Mouse (Mus musculus): ENCODE measurements around the gene Ube2e1. TPM values are rescaled to one million over a fixed set of nuclear protein-coding genes. Genes with fewer than 3 reads are reported as not detected.
A peak's percentile ranks its signal among the peaks of the same experiment; 100 is the strongest.

Ube2e1 gene
- 200 and 213 TPM in 2 replicates for polyA plus RNA-seq (2015; fragmentation: Nextera tagmentation; extraction: Ambion mirVana)

- peaks cover 34% of the 10 kb centered on the region for H3K4me1 ChIP-seq
- H3K27me3 ChIP-seq (replicated peaks), result no peaks in the 10 kb centered on the region
- WGBS, result under 1% methylated on average over 32 of the region's 39 CpGs
- peak within 1 kb of the TSS; percentile 73 for H3K4me2 ChIP-seq
- peak; percentile 93 for ATAC-seq (ENCODE audit: low FRiP score)
- H3K27ac ChIP-seq (replicated peaks), result peak within 1 kb of the TSS; percentile 84
- no peaks in the 10 kb centered on the region for H3K9me3 ChIP-seq (replicated peaks)
- H3K9ac ChIP-seq (replicated peaks), result peak within 1 kb of the TSS; percentile 94
- H3K36me3 ChIP-seq, result 0 out of 2 replicates have a peak, but pooled peaks cover 2% of the 10 kb centered on the region
- H3K4me3 ChIP-seq (replicated peaks), result peak within 1 kb of the TSS; percentile 79
These were observed at the start of gene Ube2e1 for GRCm38 (mm10) chr14:18331693-18332131. TSS of gene Ube2e1 (minus strand) at chr14:18331859.

- no peak overlapping the region for H3K4me3 ChIP-seq (replicated peaks)
- H3K27ac ChIP-seq (replicated peaks), result no peak overlapping the region
- H3K4me2 ChIP-seq, result no peak overlapping the region
- no peaks in the 10 kb centered on the region for H3K4me1 ChIP-seq
- no peaks in the 10 kb centered on the region for H3K27me3 ChIP-seq (replicated peaks)
- no peaks in the 10 kb centered on the region for H3K9me3 ChIP-seq (replicated peaks)
- H3K9ac ChIP-seq (replicated peaks), result no peak overlapping the region
- no peaks in the 10 kb centered on the region for H3K36me3 ChIP-seq
- 79% methylated on average over 5 of the region's 5 CpGs for WGBS
- no peak for ATAC-seq (ENCODE audit: low FRiP score)
These were observed 48.2 kb upstream of the Ube2e1 start for GRCm38 (mm10) chr14:18379841-18380240.

- H3K9me3 ChIP-seq (replicated peaks), result no peaks in the 10 kb centered on the region
- H3K4me1 ChIP-seq, result peaks cover 13% of the 10 kb centered on the region; the same call in 1 of the 2 replicates
- no peak overlapping the region for H3K27ac ChIP-seq (replicated peaks)
- H3K4me3 ChIP-seq (replicated peaks), result no peak overlapping the region
- 63% methylated on average over 8 of the region's 8 CpGs for WGBS
- no peaks in the 10 kb centered on the region for H3K27me3 ChIP-seq (replicated peaks)
- H3K9ac ChIP-seq (replicated peaks), result no peak overlapping the region
- no peak overlapping the region for H3K4me2 ChIP-seq
- peak; percentile 62 for ATAC-seq (ENCODE audit: low FRiP score)
- no peaks in the 10 kb centered on the region for H3K36me3 ChIP-seq
These were observed 46.4 kb upstream of the Ube2e1 start for GRCm38 (mm10) chr14:18377944-18378575.

- Histone ChIP-seq H3K4me2 (no peak overlapping the region), H3K9me3 (replicated peaks) (no peaks in the 10 kb centered on the region), H3K4me1 (peaks cover 14% of the 10 kb centered on the region; the same call in 1 of the 2 replicates), H3K4me3 (replicated peaks) (no peak overlapping the region), H3K9ac (replicated peaks) (no peak overlapping the region), H3K27ac (replicated peaks) (no peak overlapping the region), H3K36me3 (no peaks in the 10 kb centered on the region), H3K27me3 (replicated peaks) (no peaks in the 10 kb centered on the region)
- no peak for ATAC-seq (ENCODE audit: low FRiP score)
- 86% methylated on average over 3 of the region's 3 CpGs for WGBS
These were observed 44.5 kb upstream of the Ube2e1 start for GRCm38 (mm10) chr14:18376206-18376605.

GRCm38 (mm10) chr14:18373758-18374405 lies 42.2 kb upstream of the Ube2e1 start:
- Histone ChIP-seq H3K9me3 (replicated peaks) (no peaks in the 10 kb centered on the region), H3K27ac (replicated peaks) (no peak overlapping the region), H3K4me3 (replicated peaks) (no peak overlapping the region)

GRCm38 (mm10) chr14:18372761-18373610 lies 41.3 kb upstream of the Ube2e1 start:
- no peaks in the 10 kb centered on the region for H3K9me3 ChIP-seq (replicated peaks)
- 75% methylated on average over 9 of the region's 9 CpGs for WGBS
- no peaks in the 10 kb centered on the region for H3K36me3 ChIP-seq
- H3K27ac ChIP-seq (replicated peaks), result no peak overlapping the region
- H3K9ac ChIP-seq (replicated peaks), result no peak overlapping the region
- H3K4me2 ChIP-seq, result no peak overlapping the region
- no peak for ATAC-seq (ENCODE audit: low FRiP score)
- no peak overlapping the region for H3K4me3 ChIP-seq (replicated peaks)
- peaks cover 14% of the 10 kb centered on the region; the same call in 1 of the 2 replicates for H3K4me1 ChIP-seq
- no peaks in the 10 kb centered on the region for H3K27me3 ChIP-seq (replicated peaks)

More at GRCm38 (mm10) chr14:18373758-18374405, 42.2 kb upstream of the Ube2e1 start:
- no peak overlapping the region for H3K4me2 ChIP-seq
- H3K27me3 ChIP-seq (replicated peaks), result no peaks in the 10 kb centered on the region
- peak; percentile 77 for ATAC-seq (ENCODE audit: low FRiP score)
- 25% methylated on average over 6 of the region's 6 CpGs for WGBS
- no peaks in the 10 kb centered on the region for H3K36me3 ChIP-seq
- 0 out of 2 replicates have a peak overlapping the region, but pooled peaks have one; percentile 17 for H3K9ac ChIP-seq (replicated peaks)
- H3K4me1 ChIP-seq, result peaks cover 14% of the 10 kb centered on the region; the same call in 1 of the 2 replicates

GRCm38 (mm10) chr14:18369031-18369430 lies 37.4 kb upstream of the Ube2e1 start:
- Histone ChIP-seq H3K4me3 (replicated peaks) (no peak overlapping the region), H3K27me3 (replicated peaks) (no peaks in the 10 kb centered on the region), H3K36me3 (no peaks in the 10 kb centered on the region), H3K9ac (replicated peaks) (no peak overlapping the region), H3K9me3 (replicated peaks) (no peaks in the 10 kb centered on the region), H3K4me2 (no peak overlapping the region), H3K27ac (replicated peaks) (no peak overlapping the region), H3K4me1 (peaks cover 10% of the 10 kb centered on the region; the same call in 1 of the 2 replicates)
- ATAC-seq (ENCODE audit: low FRiP score), result no peak

- Histone ChIP-seq H3K9ac (replicated peaks) (no peak overlapping the region), H3K36me3 (no peaks in the 10 kb centered on the region), H3K27ac (replicated peaks) (no peak overlapping the region), H3K9me3 (replicated peaks) (no peaks in the 10 kb centered on the region), H3K4me1 (no peaks in the 10 kb centered on the region), H3K4me2 (no peak overlapping the region), H3K27me3 (replicated peaks) (no peaks in the 10 kb centered on the region), H3K4me3 (replicated peaks) (no peak overlapping the region)
- 54% methylated on average over 5 of the region's 5 CpGs for WGBS
- ATAC-seq (ENCODE audit: low FRiP score), result no peak
These were observed 35.4 kb upstream of the Ube2e1 start for GRCm38 (mm10) chr14:18367025-18367424.

GRCm38 (mm10) chr14:18364321-18364720 lies 32.7 kb upstream of the Ube2e1 start:
- Histone ChIP-seq H3K4me2 (no peak overlapping the region), H3K4me3 (replicated peaks) (no peak overlapping the region), H3K27ac (replicated peaks) (no peak overlapping the region), H3K27me3 (replicated peaks) (no peaks in the 10 kb centered on the region), H3K4me1 (no peaks in the 10 kb centered on the region), H3K9me3 (replicated peaks) (no peaks in the 10 kb centered on the region), H3K9ac (replicated peaks) (no peak overlapping the region), H3K36me3 (no peaks in the 10 kb centered on the region)
- 77% methylated on average over 3 of the region's 3 CpGs for WGBS
- no peak for ATAC-seq (ENCODE audit: low FRiP score)

- Histone ChIP-seq H3K4me2 (no peak overlapping the region), H3K4me1 (no peaks in the 10 kb centered on the region), H3K27me3 (replicated peaks) (no peaks in the 10 kb centered on the region), H3K9ac (replicated peaks) (no peak overlapping the region), H3K36me3 (no peaks in the 10 kb centered on the region), H3K27ac (replicated peaks) (no peak overlapping the region), H3K9me3 (replicated peaks) (no peaks in the 10 kb centered on the region), H3K4me3 (replicated peaks) (no peak overlapping the region)
- no peak for ATAC-seq (ENCODE audit: low FRiP score)
- WGBS, result 66% methylated on average over 2 of the region's 2 CpGs
These were observed 24.8 kb upstream of the Ube2e1 start for GRCm38 (mm10) chr14:18356442-18356841.

GRCm38 (mm10) chr14:18355514-18356190 lies 24.0 kb upstream of the Ube2e1 start:
- Histone ChIP-seq H3K27me3 (replicated peaks) (no peaks in the 10 kb centered on the region), H3K9ac (replicated peaks) (no peak overlapping the region), H3K27ac (replicated peaks) (no peak overlapping the region), H3K9me3 (replicated peaks) (no peaks in the 10 kb centered on the region), H3K4me2 (no peak overlapping the region), H3K36me3 (no peaks in the 10 kb centered on the region), H3K4me3 (replicated peaks) (no peak overlapping the region), H3K4me1 (no peaks in the 10 kb centered on the region)
- no peak for ATAC-seq (ENCODE audit: low FRiP score)
- WGBS, result 87% methylated on average over 6 of the region's 6 CpGs
